Mouse (Mus musculus) liver, embryonic 12.5 days (tissue): ENCODE results near the gene Cpne9. TPM values are rescaled to one million over a fixed set of nuclear protein-coding genes. Genes with fewer than 3 reads are reported as not detected.
"Not testable (repeated sequence)": the region's sequence is repeated elsewhere in the genome, so short reads cannot be mapped to it uniquely, and the experiment has no call there.

Source experiments
- ATAC-seq: fragments of 200-750 bp; cut with Nextera tagmentation; 2 replicates; pipeline ENCODE4 v1.8.0; 2017; ENCODE audit warnings: moderate number of reproducible peaks, mild to moderate bottlenecking, moderate library complexity
- H3K27ac ChIP-seq: fragments of 300-500 bp; sonication (generic); 2 replicates; pipeline ENCODE4 v1.5.1; 2016; ENCODE audit warnings: mild to moderate bottlenecking
- H3K27me3 ChIP-seq: fragments of 300-500 bp; sonication (generic); replicated peaks from 2 replicates; pipeline ENCODE4 v1.6.1; 2016; ENCODE audit warnings: mild to moderate bottlenecking, moderate library complexity
- H3K36me3 ChIP-seq: fragments of 300-500 bp; sonication (generic); 2 replicates; pipeline ENCODE4 v1.6.1; 2016; ENCODE audit warnings: mild to moderate bottlenecking, moderate library complexity
- H3K4me1 ChIP-seq: fragments of 300-500 bp; sonication (generic); 2 replicates; pipeline ENCODE4 v1.6.1; 2016
- H3K4me2 ChIP-seq: fragments of 300-500 bp; sonication (generic); 2 replicates; pipeline ENCODE4 v1.6.1; 2016; ENCODE audit warnings: mild to moderate bottlenecking, moderate library complexity
- H3K4me3 ChIP-seq: fragments of 300-500 bp; sonication (generic); 2 replicates; pipeline ENCODE4 v1.5.1; 2016; ENCODE audit warnings: mild to moderate bottlenecking, moderate library complexity
- H3K9ac ChIP-seq: fragments of 300-500 bp; sonication (generic); 2 replicates; pipeline ENCODE4 v1.6.1; 2016; ENCODE audit warnings: mild to moderate bottlenecking, moderate library complexity
- H3K9me3 ChIP-seq: fragments of 300-500 bp; sonication (generic); replicated peaks from 2 replicates; pipeline ENCODE4 v1.6.1; 2016; ENCODE audit warnings: mild to moderate bottlenecking, moderate library complexity
- WGBS: fragments of 180-500 bp; shearing (Covaris S2); methylation state at CpG from one replicate; pipeline ENCODE4 v1.1.7; 2016; ENCODE audit not compliant: insufficient replicate concordance; 5-methylcytosine and 5-hydroxymethylcytosine counted together
- polyA plus RNA-seq: library from polyadenylated mRNA; unstranded; fragments of >200 nt; fragmentation: Nextera tagmentation; extraction: Ambion mirVana; gene quantifications from 2 replicates; pipeline ENCODE4 v1.2.1, GENCODE M21; 2016

Cpne9 gene
- polyA plus RNA-seq, 1 experiment from 2014 or later, result 0.02 TPM

DNA sequence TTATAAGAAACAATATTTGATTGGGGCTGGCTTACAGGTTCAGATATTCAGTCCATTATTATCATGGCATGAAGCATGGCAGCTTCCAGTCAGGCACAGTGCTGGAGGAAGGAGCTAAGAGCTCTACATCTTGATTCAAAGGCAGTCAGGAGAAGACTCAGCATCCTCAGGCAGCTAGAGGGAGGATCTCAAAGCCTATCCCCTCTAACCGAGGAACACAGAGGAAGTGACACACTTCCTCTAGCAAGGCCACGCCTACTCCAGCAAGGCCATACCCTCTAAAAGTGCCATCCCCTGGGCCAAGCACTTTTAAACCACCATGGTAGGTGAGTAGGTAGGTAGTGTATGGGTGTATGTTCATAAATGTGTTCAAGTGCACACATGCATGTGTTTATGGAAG is 48.4 kb downstream of the Cpne9 start:
- H3K27ac ChIP-seq, result no peak overlapping the region
- WGBS, result 19% methylated on average over 2 of the region's 2 CpGs
- H3K4me2 ChIP-seq, result no peak overlapping the region
- H3K9me3 ChIP-seq, result no peaks in the 10 kb centered on the region
- H3K4me1 ChIP-seq, result peaks cover 34% of the 10 kb centered on the region
- ATAC-seq, result no peak
- no peak overlapping the region for H3K4me3 ChIP-seq
- H3K27me3 ChIP-seq, result no peaks in the 10 kb centered on the region
- H3K36me3 ChIP-seq, result peaks cover 55% of the 10 kb centered on the region
- no peak overlapping the region for H3K9ac ChIP-seq

DNA sequence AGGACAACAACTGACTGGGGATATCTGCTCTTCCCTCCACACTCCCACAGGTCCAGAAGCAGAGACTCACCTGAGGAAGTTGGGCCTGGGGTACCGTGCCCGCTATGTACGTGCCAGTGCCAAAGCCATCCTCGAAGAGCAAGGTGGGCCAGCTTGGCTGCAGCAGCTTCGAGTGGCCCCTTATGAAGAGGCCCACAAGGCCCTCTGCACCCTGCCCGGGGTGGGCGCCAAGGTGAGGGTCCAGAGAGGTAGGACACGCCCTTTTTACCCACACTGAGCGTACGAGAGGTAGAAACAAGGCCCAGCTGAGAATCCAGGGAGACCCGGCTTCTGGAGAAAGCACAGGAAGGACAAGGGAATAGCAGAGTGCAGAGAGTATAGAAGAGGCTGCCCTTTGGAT is 49.6 kb downstream of the Cpne9 start:
- Histone ChIP-seq H3K9me3 (no peaks in the 10 kb centered on the region), H3K4me2 (no peak overlapping the region), H3K4me1 (peaks cover 31% of the 10 kb centered on the region), H3K9ac (no peak overlapping the region), H3K27me3 (no peaks in the 10 kb centered on the region), H3K4me3 (no peak overlapping the region), H3K36me3 (peaks cover 64% of the 10 kb centered on the region), H3K27ac (no peak overlapping the region)
- no peak for ATAC-seq
- 85% methylated on average over 11 of the region's 11 CpGs for WGBS

DNA sequence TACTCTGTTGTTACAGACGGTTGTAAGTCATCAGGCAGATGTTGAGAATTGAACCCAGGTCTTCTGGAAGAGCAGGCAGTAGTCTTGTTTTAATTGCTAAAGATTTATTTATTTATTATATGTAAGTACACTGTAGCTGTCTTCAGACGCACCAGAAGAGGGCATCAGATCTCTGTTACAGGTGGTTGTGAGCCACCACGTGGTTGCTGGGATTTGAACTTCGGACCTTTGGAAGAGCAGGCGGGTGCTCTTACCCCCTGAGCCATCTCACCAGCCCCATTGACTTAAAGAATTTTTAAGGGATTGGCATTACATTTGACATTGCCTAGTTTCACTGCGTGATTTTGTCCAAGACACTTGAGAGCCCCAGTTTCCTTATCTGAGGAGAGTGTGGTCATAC is 50.6 kb downstream of the Cpne9 start:
- not testable (repeated sequence) for H3K27me3 ChIP-seq, H3K9ac ChIP-seq, H3K27ac ChIP-seq, H3K9me3 ChIP-seq, H3K4me3 ChIP-seq, ATAC-seq, H3K4me2 ChIP-seq
- Histone ChIP-seq H3K4me1 (peaks cover 32% of the 10 kb centered on the region), H3K36me3 (peaks cover 65% of the 10 kb centered on the region)
- 65% methylated on average over 6 of the region's 6 CpGs for WGBS

DNA sequence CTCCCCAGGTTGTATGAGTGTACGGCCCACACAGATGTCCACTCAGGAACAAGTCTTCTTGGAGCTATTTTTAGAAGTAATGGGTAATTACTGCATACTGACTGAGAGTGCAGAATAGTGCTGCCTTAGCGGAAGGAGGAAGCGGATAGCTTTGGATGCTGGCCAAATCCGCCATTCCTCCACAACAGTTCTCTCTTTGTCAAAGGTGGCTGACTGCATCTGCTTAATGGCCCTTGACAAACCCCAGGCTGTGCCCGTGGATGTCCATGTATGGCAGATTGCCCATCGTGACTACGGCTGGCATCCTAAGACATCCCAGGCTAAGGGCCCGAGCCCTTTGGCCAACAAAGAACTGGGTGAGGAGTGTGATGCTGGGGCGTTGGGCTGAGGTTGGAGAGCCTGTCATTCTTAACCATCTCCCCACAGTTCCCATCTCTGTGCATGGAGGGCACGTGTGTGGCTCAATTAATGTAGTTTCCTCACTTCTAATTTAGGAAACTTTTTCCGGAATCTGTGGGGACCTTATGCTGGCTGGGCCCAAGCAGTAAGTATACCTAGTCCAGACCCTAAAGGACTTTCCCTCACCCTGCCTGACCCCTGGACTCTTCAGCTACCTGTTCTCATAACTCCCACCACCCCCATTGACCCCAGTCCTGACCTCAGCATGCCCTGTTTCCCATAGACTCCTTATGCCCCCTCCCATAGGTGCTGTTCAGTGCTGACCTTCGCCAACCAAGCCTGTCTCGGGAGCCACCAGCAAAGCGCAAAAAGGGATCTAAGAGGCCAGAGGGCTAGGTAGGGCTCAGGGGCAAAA is 51.2 kb downstream of the Cpne9 start:
- H3K4me1 ChIP-seq, result peaks cover 25% of the 10 kb centered on the region
- no peak for ATAC-seq
- H3K9ac ChIP-seq, result no peak overlapping the region
- no peak overlapping the region for H3K27ac ChIP-seq
- no peak overlapping the region for H3K4me2 ChIP-seq
- H3K27me3 ChIP-seq, result no peaks in the 10 kb centered on the region
- WGBS, result 87% methylated on average over 14 of the region's 14 CpGs
- H3K4me3 ChIP-seq, result no peak overlapping the region
- H3K9me3 ChIP-seq, result no peaks in the 10 kb centered on the region
- peaks cover 70% of the 10 kb centered on the region for H3K36me3 ChIP-seq

DNA sequence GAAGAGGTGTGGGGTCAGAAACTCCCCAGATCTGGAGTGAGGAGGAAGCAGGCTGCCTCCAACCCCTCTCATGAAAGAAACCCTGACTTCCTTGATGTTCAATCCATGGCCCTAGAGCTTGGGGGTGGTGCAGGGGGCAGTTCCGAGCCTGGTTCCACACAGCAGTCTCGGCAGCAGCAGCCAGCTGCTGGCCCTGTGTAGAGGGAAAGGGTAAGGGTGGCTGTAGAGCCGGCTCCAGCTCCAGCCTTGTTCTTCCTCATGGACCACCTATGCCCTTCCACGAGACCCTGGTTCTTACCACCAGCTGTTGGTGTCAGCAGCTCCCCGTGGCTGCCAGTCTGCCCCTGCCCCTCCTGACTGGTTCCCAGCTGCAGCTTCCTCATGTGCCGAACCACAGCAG is 52.1 kb downstream of the Cpne9 start:
- H3K9me3 ChIP-seq, result no peaks in the 10 kb centered on the region
- no peak overlapping the region for H3K4me2 ChIP-seq
- ATAC-seq, result no peak
- 79% methylated on average over 6 of the region's 6 CpGs for WGBS
- no peaks in the 10 kb centered on the region for H3K27me3 ChIP-seq
- peaks cover 17% of the 10 kb centered on the region for H3K4me1 ChIP-seq
- H3K36me3 ChIP-seq, result peaks cover 71% of the 10 kb centered on the region
- no peak overlapping the region for H3K9ac ChIP-seq
- H3K4me3 ChIP-seq, result no peak overlapping the region
- no peak overlapping the region for H3K27ac ChIP-seq

DNA sequence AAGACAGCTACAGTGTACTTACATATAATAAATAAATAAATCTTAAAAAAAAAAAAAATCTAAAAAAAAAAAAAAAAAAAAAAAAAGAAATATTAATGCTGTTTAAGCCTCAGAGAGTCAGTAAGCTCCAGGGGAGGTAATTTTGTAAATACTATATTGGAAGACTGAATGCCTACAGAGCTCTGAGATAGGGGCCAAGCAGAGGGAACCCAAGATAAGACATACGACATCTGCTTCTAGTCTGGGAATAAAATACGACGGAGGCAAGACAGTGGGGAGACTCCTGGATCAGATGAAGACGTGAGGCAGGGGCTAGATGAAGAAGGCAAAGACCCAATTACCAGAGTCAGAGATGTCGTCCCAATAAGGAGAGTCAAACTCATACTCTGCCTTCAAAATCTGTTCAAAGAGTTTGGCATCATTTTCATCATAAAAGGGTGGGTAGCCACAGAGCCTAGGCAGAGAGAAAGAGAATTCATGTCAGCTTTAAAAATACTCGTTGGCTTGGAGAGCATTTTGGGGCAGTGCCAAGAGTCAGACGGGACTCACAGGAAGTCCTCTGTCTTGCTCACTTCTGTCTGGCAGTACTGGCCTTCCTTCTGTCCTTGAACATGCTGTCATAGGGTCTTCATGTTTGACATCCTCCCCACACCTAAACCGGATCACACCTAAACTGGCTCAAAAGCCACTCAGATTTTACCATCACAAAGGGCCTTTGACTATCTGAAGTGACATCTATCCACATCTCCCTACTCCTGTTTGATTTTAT is 54.9 kb downstream of the Cpne9 start:
- no peak overlapping the region for H3K4me3 ChIP-seq
- H3K4me2 ChIP-seq, result peak overlapping the region; percentile 14; the same call in 1 of the 2 replicates
- no peak overlapping the region for H3K27ac ChIP-seq
- H3K4me1 ChIP-seq, result peaks cover 33% of the 10 kb centered on the region
- H3K27me3 ChIP-seq, result no peaks in the 10 kb centered on the region
- no peak overlapping the region for H3K9ac ChIP-seq
- ATAC-seq, result peak; percentile 53
- peaks cover 67% of the 10 kb centered on the region for H3K36me3 ChIP-seq
- H3K9me3 ChIP-seq, result no peaks in the 10 kb centered on the region
- WGBS, result 40% methylated on average over 8 of the region's 8 CpGs

DNA sequence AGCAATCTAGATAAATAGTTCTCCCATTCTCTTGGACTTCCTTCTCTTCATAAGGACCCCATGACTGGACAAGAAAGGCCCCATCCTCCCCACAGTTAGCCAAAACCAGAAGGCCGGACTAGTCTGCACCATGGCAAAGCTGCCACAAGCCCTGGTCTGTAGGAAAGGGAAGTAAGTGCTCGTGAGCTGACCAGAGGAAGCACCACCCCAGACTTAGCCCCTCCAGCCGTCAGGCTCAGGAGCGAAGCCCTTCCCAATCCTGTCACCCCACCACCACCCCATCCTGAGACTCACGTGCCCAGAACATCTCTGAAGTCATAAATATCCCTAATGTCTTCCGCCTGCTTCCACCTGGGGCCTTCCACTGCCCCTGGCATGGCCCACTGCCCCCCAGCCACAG is 59.5 kb downstream of the Cpne9 start:
- peak overlapping the region; percentile 6; the same call in 1 of the 2 replicates for H3K27ac ChIP-seq
- WGBS, result 45% methylated on average over 6 of the region's 6 CpGs
- H3K4me1 ChIP-seq, result peaks cover 56% of the 10 kb centered on the region
- H3K9me3 ChIP-seq, result no peaks in the 10 kb centered on the region
- no peak overlapping the region for H3K4me3 ChIP-seq
- no peak overlapping the region for H3K9ac ChIP-seq
- no peak for ATAC-seq
- H3K36me3 ChIP-seq, result peaks cover 24% of the 10 kb centered on the region
- H3K27me3 ChIP-seq, result no peaks in the 10 kb centered on the region
- peak overlapping the region; percentile 4; the same call in 1 of the 2 replicates for H3K4me2 ChIP-seq

DNA sequence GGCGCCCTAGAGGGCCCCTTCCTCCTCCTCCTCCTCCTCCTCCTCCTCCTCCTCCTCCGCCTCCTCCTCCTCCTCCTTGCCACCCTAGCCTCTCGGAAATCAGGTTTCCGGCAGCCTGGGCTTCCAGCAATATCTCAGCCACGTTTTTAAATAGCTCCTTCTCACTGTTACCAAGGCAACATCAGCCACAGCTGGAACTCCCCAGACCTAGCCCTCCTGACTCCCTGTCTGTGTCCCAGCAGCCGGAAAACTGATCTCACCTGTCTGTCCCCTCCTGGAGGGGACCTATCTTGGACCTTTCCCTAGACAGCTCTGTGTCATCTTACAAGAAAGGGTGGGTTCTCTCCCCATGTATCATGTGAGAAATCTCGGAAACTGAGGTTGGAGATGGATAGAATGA is 60.2 kb downstream of the Cpne9 start:
- Histone ChIP-seq H3K4me1 (peaks cover 51% of the 10 kb centered on the region), H3K36me3 (peaks cover 24% of the 10 kb centered on the region), H3K9me3 (no peaks in the 10 kb centered on the region), H3K9ac (no peak overlapping the region), H3K4me2 (peak overlapping the region; percentile 74), H3K4me3 (no peak overlapping the region), H3K27me3 (no peaks in the 10 kb centered on the region), H3K27ac (no peak overlapping the region)
- WGBS, result 33% methylated on average over 4 of the region's 7 CpGs
- ATAC-seq, result no peak

DNA sequence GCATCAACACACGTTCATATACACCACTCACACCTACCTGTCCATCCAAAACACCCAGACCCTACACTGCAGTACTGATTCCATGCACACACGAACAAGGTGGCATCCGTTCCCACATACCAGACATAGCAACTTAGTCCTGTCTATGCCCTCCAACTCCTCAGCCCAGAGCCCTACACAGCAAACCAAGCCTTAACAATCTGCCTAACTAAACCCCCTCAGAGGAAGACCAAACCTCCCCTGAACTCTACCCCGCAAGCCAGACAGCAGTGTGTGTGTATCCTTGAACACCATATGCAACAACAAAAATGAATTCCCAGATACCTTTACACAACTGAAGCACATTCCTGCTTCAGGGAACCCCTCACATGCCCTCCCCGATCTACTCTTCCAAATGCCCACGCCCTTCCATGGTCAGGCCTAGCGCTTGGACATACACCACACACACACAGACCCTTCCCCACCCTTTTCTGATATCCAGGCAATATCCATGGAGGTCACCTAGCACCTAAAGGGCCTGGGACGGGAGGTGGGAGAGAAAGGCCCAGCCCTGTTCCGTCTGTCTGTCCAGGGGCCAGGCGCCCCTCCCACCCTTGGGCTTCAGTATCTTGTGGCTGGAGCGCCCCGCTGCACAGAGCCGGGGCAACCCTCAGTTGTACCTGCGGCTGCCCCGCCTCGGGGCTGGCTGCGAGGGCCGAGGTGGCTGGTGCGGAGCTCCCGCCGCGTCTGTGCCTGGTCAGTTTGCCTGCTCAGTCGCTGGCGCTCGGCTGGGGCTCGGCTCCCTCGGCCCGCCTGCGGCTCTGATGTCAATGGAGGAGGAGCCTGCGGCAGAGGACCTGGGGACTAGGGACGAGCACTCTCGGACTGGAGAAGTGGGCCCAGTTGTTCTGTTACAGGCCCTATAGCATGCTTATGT is 61.3 kb downstream of the Cpne9 start, which contains the start of gene Camk1:
Gene Camk1, minus strand, starts transcription at position 808 of the 916 bp plus-strand sequence.
- H3K27me3 ChIP-seq, result no peaks in the 10 kb centered on the region
- H3K9ac ChIP-seq, result peak within 1 kb of the TSS; percentile 68
- H3K9me3 ChIP-seq, result no peaks in the 10 kb centered on the region
- peak within 1 kb of the TSS; percentile 74 for H3K4me2 ChIP-seq
- peaks cover 48% of the 10 kb centered on the region for H3K4me1 ChIP-seq
- 17% methylated on average over 32 of the region's 32 CpGs for WGBS
- no peak within 1 kb of the TSS; the same call in 1 of the 2 replicates for H3K27ac ChIP-seq
- peaks cover 18% of the 10 kb centered on the region for H3K36me3 ChIP-seq
- ATAC-seq, result peak; percentile 76
- H3K4me3 ChIP-seq, result peak within 1 kb of the TSS; percentile 55

DNA sequence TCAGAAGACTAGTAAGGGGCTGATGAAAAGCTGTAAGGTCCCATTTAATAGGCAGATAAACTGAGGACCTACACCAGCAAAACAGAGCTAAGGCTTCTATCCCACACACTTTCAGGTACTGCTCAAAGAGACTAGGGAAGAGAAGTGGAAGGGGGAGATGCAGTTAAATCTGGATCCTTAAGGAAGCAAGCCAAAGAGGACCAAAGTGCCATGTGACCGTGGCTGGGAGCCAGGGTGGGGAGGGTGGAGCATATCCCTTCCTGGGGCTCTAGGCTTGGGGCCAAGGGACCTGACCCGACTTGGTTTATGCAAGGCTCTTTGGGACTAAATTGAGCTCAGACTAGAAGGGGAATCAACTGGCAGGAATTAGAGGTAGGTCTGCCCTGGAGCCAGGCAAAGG is 62.2 kb downstream of the Cpne9 start:
- Histone ChIP-seq H3K9me3 (no peaks in the 10 kb centered on the region), H3K9ac (peak overlapping the region; percentile 68; the same call in 1 of the 2 replicates), H3K27ac (no peak overlapping the region; the same call in 1 of the 2 replicates), H3K4me2 (peak overlapping the region; percentile 74), H3K36me3 (peaks cover 12% of the 10 kb centered on the region), H3K4me1 (peaks cover 48% of the 10 kb centered on the region), H3K4me3 (no peak overlapping the region), H3K27me3 (no peaks in the 10 kb centered on the region)
- no peak for ATAC-seq
- 38% methylated on average over 2 of the region's 2 CpGs for WGBS

DNA sequence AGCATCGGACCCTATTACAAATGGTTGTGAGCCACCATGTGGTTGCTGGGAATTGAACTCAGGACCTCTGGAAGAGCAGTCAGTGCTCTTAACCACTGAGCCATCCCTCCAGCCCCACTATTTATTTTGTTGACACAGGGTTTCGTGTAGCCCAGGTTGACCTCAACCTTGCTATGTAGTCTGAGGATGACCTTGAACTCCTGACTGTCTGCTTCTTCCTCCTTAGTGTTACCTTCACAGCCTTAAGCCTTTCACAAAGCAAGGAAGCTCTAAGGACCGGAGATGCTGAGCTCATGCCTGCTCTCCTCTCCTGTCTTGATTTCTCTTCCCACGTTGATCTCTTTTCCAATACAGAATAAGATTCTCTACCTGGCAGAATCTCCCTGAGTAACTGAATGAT is 64.8 kb downstream of the Cpne9 start:
- Histone ChIP-seq H3K4me3 (no peak overlapping the region), H3K4me1 (peaks cover 34% of the 10 kb centered on the region), H3K9ac (no peak overlapping the region), H3K4me2 (no peak overlapping the region), H3K27ac (no peak overlapping the region), H3K9me3 (no peaks in the 10 kb centered on the region), H3K27me3 (no peaks in the 10 kb centered on the region), H3K36me3 (no peaks in the 10 kb centered on the region)
- ATAC-seq, result no peak
- 60% methylated on average over 4 of the region's 4 CpGs for WGBS
